Mouse (Mus musculus) erythroblast, adult 5-6 weeks (primary cell): Measurements from ENCODE around the gene Ehbp1. TPM values are rescaled to one million over a fixed set of nuclear protein-coding genes. Genes with fewer than 3 reads are reported as not detected.

Source experiments
- ATAC-seq: replicated peaks from 2 replicates; pipeline ENCODE4 v1.8.0; 2016; ENCODE audit warnings: moderate number of reproducible peaks, mild to moderate bottlenecking, moderate TSS enrichment, inconsistent platforms; ENCODE audit not compliant: poor library complexity, low FRiP score, severe bottlenecking
- total RNA-seq, 2 experiments: library from RNA; stranded (forward) in 1 of 2; stranded (reverse) in 1 of 2; fragments of 150-400 nt in 1 of 2; fragments of 200-764, 138-1000 nt in 1 of 2; gene quantifications; 2 replicates each; pipeline versions ENCODE4 v1.2.3 to v1.2.4; 2015 to 2017; ENCODE audit warnings: low replicate concordance in 2 of 2

Ehbp1 gene
- total RNA-seq, 2 experiments from 2014 or later: 1.4 TPM; not detected in 1

GRCm38 (mm10) chr11:22138466-22138865, 203.6 kb downstream of the Ehbp1 start:
- no peak for ATAC-seq

DNA sequence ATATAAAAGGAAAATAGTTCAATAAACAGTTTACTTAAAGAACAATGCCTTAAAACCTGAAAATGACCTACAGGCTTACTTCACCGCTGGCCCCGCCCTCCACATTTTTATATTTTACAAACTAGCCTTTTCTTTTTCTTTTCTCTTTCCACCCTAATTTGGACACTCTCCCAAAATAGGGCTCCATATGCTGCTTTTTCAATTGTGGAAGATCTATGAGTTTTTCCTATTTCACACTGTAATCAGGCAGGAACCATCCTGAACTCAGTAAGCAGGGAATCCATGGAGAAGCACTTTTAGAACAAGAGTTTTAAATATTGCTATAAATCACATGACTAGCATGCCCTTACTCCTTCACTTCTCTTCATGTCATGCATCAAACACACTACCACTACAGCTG, 216.9 kb downstream of the Ehbp1 start:
- ATAC-seq: no peak

GRCm38 (mm10) chr11:22118853-22119252, 223.2 kb downstream of the Ehbp1 start:
- no peak for ATAC-seq

DNA sequence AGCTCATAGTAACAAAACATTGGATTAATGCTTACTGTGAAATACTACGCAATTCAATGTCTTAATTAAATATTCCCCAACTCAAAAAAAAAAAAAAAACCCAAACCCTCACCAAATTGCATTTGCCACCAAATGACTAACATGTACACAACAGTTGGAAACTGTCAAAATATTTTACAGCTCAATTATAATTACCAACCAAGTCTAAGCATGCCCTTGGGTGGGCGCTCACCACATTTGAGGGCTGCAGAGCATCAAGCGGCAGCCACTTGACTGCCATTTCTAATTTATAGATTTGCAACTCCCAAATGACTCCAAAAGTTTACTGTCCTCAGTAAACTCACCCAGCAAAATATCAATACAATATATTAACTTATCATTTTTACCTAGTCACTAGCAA, 229.9 kb downstream of the Ehbp1 start:
- no peak for ATAC-seq

GRCm38 (mm10) chr11:22089346-22089745, 252.7 kb downstream of the Ehbp1 start:
- ATAC-seq: no peak

- no peak for ATAC-seq
Measured at GRCm38 (mm10) chr11:22063352-22063751, 278.7 kb downstream of the Ehbp1 start.

- no peak for ATAC-seq
Measured at GRCm38 (mm10) chr11:22061660-22062059, 280.4 kb downstream of the Ehbp1 start.

DNA sequence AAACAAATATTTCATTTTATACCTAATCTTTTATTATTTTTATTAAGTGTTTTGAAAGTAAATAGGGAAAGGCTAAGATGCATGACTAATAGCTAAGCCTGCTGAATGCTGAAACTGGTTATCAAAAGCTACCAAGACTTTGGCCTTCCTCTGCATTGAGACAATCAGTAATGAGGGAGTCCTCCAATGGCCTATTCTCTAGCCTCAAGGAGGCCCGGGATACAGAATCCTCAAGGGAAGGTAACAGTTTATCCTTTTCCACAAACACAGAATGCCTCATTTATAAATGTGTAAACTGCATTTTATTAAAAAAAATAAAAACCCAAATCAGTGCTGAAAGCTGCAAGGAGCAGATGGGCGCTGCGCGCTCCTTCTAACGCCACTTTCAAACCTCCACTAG, 284.6 kb downstream of the Ehbp1 start:
- ATAC-seq: no peak

- ATAC-seq: no peak
Measured at GRCm38 (mm10) chr11:22055908-22056307, 286.2 kb downstream of the Ehbp1 start.

GRCm38 (mm10) chr11:22053034-22053668, 288.9 kb downstream of the Ehbp1 start:
- no peak for ATAC-seq

GRCm38 (mm10) chr11:22050864-22051263, 291.2 kb downstream of the Ehbp1 start:
- no peak for ATAC-seq

DNA sequence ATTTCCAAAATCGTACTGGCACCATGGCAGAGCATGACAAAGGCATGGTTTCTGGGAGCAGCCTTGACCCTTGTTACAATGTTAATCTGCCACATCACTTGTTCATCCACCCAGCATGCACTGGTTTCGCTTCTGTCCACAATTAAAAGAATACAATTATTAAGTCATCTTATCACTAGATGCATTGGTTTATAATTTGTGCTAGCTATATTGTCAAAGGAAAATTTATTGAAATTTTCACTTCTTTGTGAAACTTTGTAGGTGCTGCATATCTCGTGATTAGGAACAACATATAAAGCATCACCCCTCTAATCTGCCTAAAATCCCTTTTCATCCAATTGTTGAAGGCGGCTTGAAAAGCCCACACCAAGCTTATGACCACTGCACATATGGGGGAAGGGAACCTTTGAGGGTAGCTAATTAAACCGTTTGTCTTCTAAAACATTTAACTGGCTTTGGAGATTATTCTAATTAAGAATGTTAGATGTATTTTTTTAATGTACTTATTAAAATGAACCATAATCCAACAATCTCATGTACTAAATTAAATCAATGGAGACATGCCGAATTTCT, 302.2 kb downstream of the Ehbp1 start:
- ATAC-seq: no peak

DNA sequence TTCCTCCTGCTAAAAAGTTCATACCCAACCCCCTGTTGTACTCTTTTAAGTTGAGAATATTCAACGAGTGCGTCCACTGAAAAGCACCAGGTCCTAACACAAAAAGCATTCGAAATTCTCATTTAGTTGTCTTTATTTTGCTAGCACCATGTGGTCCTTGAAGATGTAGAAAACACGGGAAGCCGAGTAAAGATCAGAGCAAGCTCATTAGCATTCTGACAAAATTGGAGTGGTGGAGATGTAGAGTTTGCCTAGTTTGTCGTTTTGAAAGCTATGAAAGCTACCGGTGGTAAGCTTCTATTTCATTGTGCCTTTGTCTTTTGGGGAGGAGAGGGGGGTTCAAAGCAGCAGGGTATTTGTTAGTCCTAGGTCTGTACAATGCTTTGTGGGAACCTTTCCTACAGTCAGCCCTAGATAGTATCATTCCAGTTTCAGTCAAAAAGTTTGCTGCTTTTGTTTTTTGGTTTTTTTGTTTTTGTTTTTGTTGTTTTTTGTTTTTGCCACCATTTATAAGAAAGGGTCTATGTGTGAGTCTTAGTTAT, 307.5 kb downstream of the Ehbp1 start:
- ATAC-seq: no peak

DNA sequence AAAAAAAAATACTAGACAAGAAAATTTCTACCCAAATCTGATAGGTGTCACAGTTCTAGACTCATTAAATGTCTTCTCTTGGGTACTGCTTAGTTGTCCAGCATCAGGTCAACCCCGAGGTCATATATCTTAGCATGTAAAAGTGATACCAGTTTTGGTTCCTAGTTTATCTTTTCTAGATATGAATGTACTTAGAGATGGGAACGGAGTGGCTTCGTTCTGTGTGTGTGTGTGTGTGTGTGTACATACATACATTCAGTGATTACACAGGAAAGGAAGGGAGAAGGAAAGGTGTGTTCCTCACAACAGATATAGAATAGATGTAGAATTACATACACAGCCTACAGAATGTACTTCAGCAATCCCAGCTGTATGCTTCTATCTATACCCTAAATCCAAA, 308.5 kb downstream of the Ehbp1 start:
- ATAC-seq: no peak

DNA sequence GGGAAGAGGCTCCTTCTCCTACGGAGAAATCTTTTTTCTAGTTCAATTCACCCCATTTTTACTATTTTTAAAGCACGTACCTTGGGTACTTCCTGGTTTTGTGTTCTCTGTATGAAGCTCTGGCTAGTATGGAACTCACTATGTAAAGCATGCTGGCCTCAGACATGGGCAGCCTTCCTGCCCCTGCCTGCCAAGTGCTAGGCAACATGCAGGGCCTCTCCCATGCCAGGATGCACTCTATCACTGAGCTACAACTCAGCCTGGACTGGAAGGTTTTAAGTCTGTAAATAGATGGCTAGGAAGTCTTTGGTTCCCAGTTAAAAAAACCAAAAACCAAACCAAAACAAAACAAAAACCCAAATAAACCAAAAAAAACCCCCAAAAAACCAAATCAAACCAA, 321.5 kb downstream of the Ehbp1 start:
- ATAC-seq: no peak

DNA sequence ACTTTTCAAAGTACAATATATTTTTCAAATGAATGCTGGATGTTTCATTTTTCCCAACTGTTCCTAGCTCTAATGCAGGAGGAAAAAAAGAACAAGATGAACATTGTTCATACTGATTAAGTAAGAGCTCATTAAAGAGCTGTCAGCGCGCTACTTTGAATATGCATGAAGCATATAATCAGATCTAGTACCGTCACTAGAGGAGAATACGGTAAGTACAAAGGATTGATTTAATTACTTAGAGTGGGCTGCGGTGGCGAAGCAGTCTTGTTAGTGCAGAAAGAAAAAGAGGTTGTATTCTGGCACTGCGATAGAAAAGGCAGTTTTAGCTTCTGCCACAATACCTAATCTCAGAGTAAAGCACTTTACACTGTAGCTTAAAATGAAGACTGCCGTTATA, 324.6 kb downstream of the Ehbp1 start:
- ATAC-seq: no peak

- ATAC-seq: no peak
Measured at GRCm38 (mm10) chr11:22016341-22016740, 325.8 kb downstream of the Ehbp1 start.

DNA sequence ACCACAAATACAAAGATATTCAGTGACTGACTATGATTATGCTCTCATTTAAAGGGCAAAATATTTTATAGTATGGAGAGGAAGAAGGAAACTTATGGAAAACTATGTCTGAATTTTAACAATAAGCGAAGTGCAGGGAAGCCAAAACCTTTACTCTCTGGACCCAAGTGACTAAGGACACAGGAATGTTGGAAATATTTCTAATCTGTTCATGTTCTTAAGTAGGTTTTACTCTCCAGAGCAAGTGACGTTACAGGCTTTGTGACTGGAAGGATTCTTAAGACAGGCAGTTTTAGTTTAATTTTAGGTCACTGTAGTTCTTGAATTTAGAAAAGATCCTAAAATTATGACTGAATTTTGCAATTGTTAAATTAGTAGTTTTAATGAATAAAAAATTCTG, 333.3 kb downstream of the Ehbp1 start:
- ATAC-seq: no peak

DNA sequence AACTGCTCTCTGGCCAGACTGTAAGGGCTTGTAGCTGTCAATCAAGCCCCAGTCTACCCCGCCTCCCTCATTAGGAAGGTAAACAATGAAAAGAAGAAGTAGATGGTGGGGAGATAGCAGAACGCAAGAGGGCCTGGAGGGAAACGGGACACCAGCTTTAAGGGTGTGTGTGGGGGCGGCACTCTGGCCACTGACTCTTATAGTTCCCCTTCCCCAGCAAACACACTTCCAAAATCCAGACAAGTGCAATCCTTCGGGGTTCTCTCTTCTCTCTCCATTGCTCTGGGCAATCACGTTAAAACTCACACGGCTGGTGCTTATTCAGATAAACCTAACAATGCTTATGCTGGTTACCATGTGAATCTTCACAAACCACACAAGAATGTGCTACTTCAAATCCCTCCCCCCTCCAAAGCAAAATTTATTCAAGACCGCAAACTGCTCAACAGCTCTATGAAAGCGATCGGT, 333.9 kb downstream of the Ehbp1 start:
- ATAC-seq: no peak

- no peak for ATAC-seq
Measured at GRCm38 (mm10) chr11:22007781-22008110, 334.3 kb downstream of the Ehbp1 start.

DNA sequence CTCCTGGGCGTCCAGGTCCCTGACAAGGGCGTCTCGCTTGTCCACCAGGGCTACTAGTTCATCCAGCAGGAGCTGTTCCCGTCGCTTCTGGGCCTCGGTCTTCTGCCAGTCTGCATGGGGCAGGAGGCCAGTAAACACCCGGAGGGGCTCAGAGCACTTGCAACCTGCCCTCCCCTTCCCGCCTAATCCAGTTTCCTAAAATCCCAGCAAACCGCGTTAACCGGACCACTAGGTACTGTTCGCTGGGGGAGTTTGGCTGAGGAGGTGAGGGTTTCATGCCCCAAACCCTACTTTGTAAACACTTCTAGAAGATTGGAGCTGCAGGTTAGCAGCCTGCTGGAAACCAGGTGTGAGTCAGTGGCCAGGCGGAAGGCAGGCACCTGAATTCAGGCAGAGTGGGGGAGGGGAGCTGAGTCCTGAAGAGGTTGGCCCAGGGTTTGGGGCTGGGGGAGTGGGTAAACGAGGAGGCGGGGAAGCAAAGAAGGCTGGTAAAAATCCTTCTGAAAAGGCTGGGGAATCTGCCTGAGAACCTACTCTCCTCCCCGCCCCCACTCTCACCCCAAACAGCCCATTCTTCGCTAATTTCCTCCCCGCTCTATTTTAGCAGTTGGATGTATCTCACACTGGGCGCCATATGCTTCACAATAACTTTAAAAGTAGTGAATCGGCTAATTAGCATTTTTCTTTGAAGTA, 334.9 kb downstream of the Ehbp1 start:
- no peak for ATAC-seq
